Mouse (Mus musculus): Measurements from ENCODE around the gene 1110008L16Rik.
"Not testable (repeated sequence)": the region's sequence is repeated elsewhere in the genome, so short reads cannot be mapped to it uniquely, and the experiment has no call there.

Gene 1110008L16Rik

DNA sequence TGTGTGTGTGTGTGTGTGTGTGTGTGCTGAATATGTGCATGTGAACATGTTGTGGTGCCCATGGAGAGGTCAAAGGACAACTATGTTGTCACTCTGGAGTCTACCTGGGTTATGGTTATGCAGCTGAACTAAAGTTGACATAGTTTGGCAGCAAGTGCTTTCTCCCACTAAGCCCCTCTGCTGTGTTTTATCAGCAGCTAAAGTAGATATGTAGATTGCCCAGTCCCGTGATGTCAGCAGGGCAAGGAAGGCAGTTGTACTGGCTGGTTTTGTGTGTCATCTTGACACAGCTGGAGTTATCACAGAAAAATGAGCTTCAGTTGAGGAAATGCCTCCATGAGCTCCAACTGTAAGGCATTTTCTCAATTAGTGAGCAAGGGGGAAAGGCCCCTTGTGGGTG, 43.7 kb downstream of the 1110008L16Rik start:
- DNase-seq (ENCODE audit: low spot score in 2 of 2), result not testable (repeated sequence)

DNA sequence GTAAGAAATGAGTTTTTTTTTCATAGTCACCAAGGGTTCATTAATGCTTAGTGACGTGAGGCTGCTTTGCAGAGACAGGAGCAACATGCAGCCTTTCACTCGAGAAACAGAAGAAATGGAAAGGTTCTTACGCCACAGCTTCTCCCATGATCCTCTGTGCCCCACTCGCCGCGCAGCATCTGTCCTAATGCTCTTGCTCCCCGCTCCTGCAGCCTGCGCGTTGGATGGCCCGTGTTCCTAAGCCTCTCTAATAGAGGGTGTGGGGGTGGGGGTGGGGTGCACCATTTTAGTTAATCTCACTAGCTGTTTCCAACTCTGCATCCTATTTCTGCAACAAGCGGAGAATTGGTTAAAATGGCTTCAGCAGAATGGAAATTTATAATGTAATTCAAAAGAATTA, 44.6 kb downstream of the 1110008L16Rik start:
- no peak for DNase-seq (ENCODE audit: low spot score in 2 of 2)

- no peak for DNase-seq (ENCODE audit: low spot score in 2 of 2)
These were observed 45.2 kb downstream of the 1110008L16Rik start for GRCm38 (mm10) chr12:55344583-55344982.

- no peak for DNase-seq (ENCODE audit: low spot score in 2 of 2)
These were observed 54.0 kb downstream of the 1110008L16Rik start for GRCm38 (mm10) chr12:55353423-55353822.

- peak; percentile 10 to 40 for DNase-seq (ENCODE audit: low spot score in 2 of 2)
These were observed 55.5 kb downstream of the 1110008L16Rik start for GRCm38 (mm10) chr12:55354904-55355303.

DNA sequence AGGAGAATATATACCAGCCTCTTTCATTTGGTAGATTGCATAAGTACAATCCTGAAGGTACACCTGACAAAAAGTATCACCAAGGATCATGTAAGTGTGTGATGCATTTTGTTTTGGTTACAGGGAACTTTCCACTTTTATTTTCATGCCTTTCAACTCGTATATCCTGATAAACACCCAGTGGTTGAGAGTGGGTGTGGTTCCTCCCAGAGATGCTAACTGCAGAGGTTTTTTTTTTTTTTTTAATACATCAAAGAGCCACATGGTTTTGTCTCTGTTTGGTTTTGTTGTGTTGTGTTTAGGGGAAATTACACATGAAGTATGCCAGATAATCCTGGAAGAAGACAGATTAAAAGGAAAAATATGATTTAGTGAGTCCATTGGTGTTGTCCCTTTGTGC, 57.9 kb downstream of the 1110008L16Rik start:
- DNase-seq (ENCODE audit: low spot score in 2 of 2), result no peak

GRCm38 (mm10) chr12:55360929-55361328, 61.6 kb downstream of the 1110008L16Rik start:
- peak; percentile 14 to 20 for DNase-seq (ENCODE audit: low spot score in 2 of 2)

GRCm38 (mm10) chr12:55365083-55365482, 65.7 kb downstream of the 1110008L16Rik start:
- no peak for DNase-seq (ENCODE audit: low spot score in 2 of 2)

- DNase-seq (ENCODE audit: low spot score in 2 of 2), result no peak
These were observed 73.2 kb downstream of the 1110008L16Rik start for GRCm38 (mm10) chr12:55372424-55373055.

DNA sequence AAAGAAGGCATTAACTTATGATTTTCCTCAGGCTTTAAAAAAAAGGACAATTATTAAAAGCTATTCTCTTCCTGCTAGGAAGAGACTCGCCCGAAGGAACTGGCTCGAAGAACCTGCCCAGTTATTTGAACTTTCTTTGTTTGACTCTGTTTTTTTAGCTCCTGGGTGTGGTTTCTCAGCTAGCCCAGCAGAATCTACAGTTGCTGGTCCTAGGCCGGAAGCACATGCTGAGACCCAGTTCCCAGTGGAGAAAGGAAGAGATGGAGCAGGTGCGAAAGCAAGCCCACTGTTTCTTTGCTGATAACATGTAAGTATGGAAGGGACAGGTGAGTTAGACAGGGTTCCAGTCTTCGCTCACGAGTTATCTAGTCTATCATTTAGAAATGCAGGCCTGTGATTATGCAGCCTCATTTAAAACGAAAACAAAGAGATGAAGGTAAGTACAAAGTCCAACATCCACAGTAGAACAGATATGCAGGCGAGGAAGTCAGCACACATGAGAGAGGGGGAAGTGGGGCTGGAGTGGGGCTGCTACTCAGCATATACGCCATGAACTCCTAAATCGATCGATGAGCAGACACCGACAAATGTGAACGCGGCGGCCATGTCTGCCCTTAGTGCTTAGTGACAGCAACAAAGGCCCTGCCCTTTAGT, 77.7 kb downstream of the 1110008L16Rik start:
- no peak for DNase-seq (ENCODE audit: low spot score in 2 of 2)

DNA sequence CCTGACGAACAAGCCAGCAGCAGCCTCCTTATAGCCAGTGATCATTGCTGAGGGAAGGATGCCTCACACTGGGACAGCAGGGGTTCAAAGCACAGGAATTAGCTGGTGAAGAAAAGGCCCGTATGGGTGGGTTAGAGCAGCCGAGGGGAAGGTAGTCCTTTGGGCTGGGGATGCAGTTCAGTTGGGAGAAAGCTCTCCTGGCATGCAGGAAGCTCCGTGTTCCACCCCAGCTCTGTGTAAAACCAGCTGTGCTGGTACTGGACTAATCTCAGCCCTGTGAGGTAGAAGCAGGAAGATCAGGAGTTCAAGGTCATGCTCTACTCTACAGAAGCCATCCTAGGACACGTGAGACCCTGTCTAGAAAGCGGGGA, 78.2 kb downstream of the 1110008L16Rik start:
- no peak for DNase-seq (ENCODE audit: low spot score in 2 of 2)

- DNase-seq (ENCODE audit: low spot score in 2 of 2), result no peak
These were observed 84.8 kb downstream of the 1110008L16Rik start, which contains the start of gene Psma6 for GRCm38 (mm10) chr12:55384023-55384749. Gene Psma6 (plus strand): TSS chr12:55384222.

- no peak for DNase-seq (ENCODE audit: low spot score in 2 of 2)
These were observed 85.4 kb downstream of the 1110008L16Rik start for GRCm38 (mm10) chr12:55384826-55385225.

DNA sequence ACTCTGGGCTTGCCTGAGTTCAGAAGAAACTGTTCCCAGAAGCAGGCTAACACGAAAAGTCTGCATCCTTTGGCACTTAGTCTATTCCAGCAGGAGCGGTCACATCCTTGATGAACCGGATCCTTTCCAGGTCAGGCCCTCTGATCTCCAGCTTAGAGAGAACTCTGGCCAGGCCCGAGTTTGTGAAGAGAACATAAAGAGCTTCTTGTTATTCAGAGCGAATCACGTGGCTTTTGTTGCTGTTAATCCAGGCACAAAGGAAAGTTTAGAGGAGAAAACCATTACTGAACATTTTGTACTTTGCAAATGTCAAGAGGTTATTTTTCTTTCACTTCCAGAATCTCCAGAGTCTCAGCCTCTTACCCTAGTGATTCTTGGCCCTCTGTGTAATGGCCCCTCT, 86.6 kb downstream of the 1110008L16Rik start:
- peak in 1 of 2 experiments; percentile 30 for DNase-seq (ENCODE audit: low spot score in 2 of 2)

DNA sequence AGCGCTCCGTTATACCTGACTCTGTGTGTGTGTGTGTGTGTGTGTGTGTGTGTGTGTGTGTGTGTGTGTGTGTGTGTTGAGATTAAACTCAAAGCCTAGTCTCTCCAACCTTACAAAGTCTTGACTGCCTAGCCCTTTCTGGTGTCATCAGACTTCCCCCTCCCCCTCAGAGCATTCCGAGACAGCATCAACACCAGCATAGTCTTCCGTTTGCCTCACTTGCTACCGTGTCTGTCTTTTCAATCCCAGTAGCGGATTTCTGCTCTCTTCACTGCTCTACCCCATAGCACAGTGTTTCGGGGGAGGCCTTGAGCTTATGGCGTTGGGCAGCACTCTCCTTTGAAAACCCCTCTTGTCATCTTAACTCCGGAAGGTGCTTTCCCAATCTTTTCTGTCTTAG, 87.1 kb downstream of the 1110008L16Rik start:
- no peak for DNase-seq (ENCODE audit: low spot score in 2 of 2)

DNA sequence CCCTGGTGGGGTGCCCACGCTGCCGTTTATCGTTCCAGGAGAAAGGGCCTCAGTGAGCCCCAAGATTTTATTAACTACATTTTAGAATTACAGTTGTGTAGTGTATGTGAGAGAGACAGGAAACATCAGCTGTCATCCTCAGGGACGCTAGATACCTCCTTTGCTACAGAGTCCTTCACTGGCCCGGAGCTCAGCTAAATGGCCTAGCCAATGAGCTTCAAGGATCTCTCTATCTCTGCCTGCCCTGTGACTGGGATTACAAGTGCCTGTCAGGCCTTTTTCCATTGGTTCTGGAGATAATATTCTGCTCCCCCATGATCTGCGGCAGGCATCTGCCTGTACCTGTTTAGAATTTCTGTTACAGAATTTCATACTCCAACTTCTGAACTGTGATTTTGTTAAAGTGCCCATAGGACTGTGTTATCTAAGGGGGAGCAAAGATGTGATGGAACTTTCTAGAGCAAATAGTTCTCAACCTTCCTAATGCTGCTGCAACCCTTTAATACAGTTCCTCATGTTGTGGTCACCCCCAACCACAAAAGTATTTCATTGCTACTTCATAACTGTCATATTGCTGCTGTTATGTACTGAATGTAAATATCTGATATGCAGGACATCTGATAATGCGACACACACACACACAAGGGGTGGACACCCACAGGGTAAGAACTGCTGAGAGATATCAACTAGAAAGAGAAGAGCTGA, 87.9 kb downstream of the 1110008L16Rik start:
- DNase-seq (ENCODE audit: low spot score in 2 of 2), result no peak

GRCm38 (mm10) chr12:55387788-55388465, 88.5 kb downstream of the 1110008L16Rik start:
- DNase-seq (ENCODE audit: low spot score in 2 of 2), result no peak

DNA sequence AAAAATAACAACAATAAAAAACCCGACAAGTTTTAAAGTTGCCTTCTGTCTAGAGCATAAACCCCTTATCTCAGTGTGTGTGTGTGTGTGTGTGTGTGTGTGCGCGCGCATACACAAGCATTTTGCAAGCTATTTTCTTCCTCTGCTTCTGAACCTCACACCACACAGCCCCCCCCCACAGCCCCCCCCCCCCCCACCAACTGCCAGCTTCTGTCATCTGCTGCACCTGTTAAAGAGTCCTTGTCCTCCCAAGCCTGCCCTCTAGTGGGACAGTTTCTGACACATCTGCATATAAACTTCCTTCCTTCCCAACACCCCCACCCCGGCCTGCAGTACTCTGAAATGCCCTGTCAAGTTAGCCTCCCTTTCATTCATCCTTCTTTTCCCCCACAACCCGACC, 89.1 kb downstream of the 1110008L16Rik start:
- peak; percentile 85 to 88 for DNase-seq (ENCODE audit: low spot score in 2 of 2)

DNA sequence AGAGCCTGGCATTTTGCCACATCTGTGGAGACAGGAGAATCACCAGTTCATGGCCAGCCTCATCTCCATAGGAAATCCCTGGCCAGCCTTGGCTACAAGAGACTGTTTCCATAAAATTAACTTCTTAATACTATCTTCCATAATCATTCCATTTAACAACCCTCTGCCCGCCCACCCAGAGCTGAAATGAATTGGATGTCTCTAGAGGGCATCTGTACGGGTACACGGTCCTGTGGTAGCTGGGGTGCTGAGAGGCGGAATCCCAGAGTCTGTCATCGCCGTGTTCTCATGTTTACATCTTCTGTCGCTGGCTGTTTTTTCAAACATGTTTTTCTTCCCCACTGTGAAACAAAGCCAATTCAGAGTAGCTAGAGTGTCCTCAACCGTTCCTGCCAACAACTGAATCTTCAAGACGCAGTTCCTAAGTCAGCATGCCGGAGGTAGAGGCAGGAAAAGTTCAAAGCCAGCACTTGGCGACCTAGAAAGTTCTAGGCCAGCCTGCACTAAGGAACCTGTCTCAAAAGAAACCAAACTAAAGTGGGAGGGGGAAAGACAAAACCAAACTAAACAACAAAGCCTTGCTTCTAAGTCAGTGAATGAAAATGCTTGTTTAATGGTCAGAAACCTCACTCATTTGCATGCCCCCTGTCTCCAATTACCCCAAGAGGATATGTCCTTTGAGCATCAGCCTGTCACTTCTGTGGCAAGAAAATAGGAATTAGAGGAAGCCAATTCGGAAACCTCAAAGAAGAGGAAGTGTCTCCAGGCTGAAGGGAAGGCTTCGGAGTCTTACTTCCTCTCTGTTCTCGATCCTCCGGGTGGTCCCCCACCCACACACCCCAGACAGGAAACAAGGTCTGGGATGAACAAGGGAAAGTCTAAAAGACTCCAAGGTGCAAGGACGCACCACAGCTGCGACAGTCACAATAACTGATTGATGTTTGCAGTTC, 90.0 kb downstream of the 1110008L16Rik start:
- peak; percentile 61 to 63 for DNase-seq (ENCODE audit: low spot score in 2 of 2)

GRCm38 (mm10) chr12:55392120-55392519, 92.7 kb downstream of the 1110008L16Rik start:
- no peak for DNase-seq (ENCODE audit: low spot score in 2 of 2)

Data from spleen, postnatal 36 days (tissue).